In the genomic region with DNA sequence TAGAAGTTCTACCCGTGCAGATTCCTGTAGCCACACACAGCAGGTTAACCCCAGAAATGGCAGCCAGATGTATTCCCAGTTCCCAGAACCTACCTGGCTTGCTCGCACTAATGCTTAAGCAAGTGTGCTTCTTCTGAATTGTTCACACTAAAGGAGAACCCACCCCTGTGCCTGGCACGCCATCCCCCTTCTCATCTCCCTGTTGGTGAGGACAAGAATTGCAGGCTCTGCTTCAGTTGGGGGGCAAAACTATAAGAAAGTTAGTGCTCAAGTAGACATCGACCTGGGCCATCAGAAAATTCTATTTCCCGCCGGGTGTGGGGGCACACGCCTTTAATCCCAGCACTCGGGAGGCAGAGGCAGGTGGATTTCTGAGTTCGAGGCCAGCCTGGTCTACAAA, we compare ENCODE assay signal across 1 mouse cellular context.
TF ChIP-seq lines count a peak whose summit lies in the region.

No protein-coding gene starts in this region.

TF ChIP-seq in MEL, 35 proteins besides CTCF, POLR2A, EP300 and RAD21:
- no peak for TF ChIP-seq GABPA (IDR thresholded peaks at IDR 0.05; ENCODE audit: low read depth, low read length)
- no peak for TF ChIP-seq MXI1 (IDR thresholded peaks at IDR 0.05; ENCODE audit: low read depth, low read length)
- no peak for TF ChIP-seq MAX (IDR thresholded peaks at IDR 0.05; ENCODE audit: low read length)
- TF ChIP-seq ZNF384 (IDR thresholded peaks at IDR 0.05; ENCODE audit: low read depth, low read length): no peak
- TF ChIP-seq ZMIZ1 (IDR thresholded peaks at IDR 0.05; ENCODE audit: low read depth, low read length): no peak
- TF ChIP-seq SMC3 (IDR thresholded peaks at IDR 0.05; ENCODE audit: low read depth, low read length): no peak
- no peak for TF ChIP-seq CHD1 (IDR thresholded peaks at IDR 0.05; ENCODE audit: low read depth, low read length)
